Mouse (Mus musculus) c-Kit-negative CD71-positive TER-119-positive erythroid progenitor cells, embryonic 14.5 days (primary cell): Measurements from ENCODE around the gene Mink1.
"Not testable (repeated sequence)": the region's sequence is repeated elsewhere in the genome, so short reads cannot be mapped to it uniquely, and the experiment has no call there.

ENCODE experiments used
- DNase-seq: peaks from one replicate; pipeline ENCODE4 v3.0.0-alpha.2; 2013; ENCODE audit warnings: low read depth, low spot score

Mink1 gene

GRCm38 (mm10) chr11:70557545-70557944 is 5.1 kb upstream of the Mink1 start:
- DNase-seq: no peak

- DNase-seq: no peak
These were observed 769 bp upstream of the Mink1 start for GRCm38 (mm10) chr11:70561937-70562286.

- no peak for DNase-seq
These were observed 351 bp downstream of the Mink1 start for GRCm38 (mm10) chr11:70562995-70563469.

GRCm38 (mm10) chr11:70563470-70564275 is 992 bp downstream of the Mink1 start:
- no peak for DNase-seq

- no peak for DNase-seq
These were observed 1.7 kb downstream of the Mink1 start for GRCm38 (mm10) chr11:70564276-70564873.

- DNase-seq: no peak
These were observed 3.9 kb downstream of the Mink1 start for GRCm38 (mm10) chr11:70566586-70566985.

GRCm38 (mm10) chr11:70570614-70571013 is 7.9 kb downstream of the Mink1 start:
- DNase-seq: not testable (repeated sequence)

GRCm38 (mm10) chr11:70571641-70572040 is 9.0 kb downstream of the Mink1 start:
- DNase-seq: no peak

- no peak for DNase-seq
These were observed 9.7 kb downstream of the Mink1 start for GRCm38 (mm10) chr11:70572348-70572902.

- no peak for DNase-seq
These were observed 11.2 kb downstream of the Mink1 start for GRCm38 (mm10) chr11:70573872-70574271.

GRCm38 (mm10) chr11:70577201-70577600 is 14.5 kb downstream of the Mink1 start:
- DNase-seq: no peak

- DNase-seq: no peak
These were observed 16.3 kb downstream of the Mink1 start for GRCm38 (mm10) chr11:70578962-70579361.

GRCm38 (mm10) chr11:70579710-70580357 is 17.2 kb downstream of the Mink1 start:
- DNase-seq: no peak

- no peak for DNase-seq
These were observed 17.7 kb downstream of the Mink1 start for GRCm38 (mm10) chr11:70580358-70580720.

GRCm38 (mm10) chr11:70580921-70581320 is 18.2 kb downstream of the Mink1 start:
- DNase-seq: no peak

- DNase-seq: no peak
These were observed 19.5 kb downstream of the Mink1 start for GRCm38 (mm10) chr11:70582196-70582595.

GRCm38 (mm10) chr11:70583022-70583714 is 20.5 kb downstream of the Mink1 start:
- no peak for DNase-seq

- DNase-seq: no peak
These were observed 21.1 kb downstream of the Mink1 start for GRCm38 (mm10) chr11:70583775-70584174.

- no peak for DNase-seq
These were observed 22.8 kb downstream of the Mink1 start for GRCm38 (mm10) chr11:70585457-70585856.

GRCm38 (mm10) chr11:70586261-70586660 is 23.6 kb downstream of the Mink1 start:
- DNase-seq: no peak

GRCm38 (mm10) chr11:70586954-70587353 is 24.3 kb downstream of the Mink1 start:
- DNase-seq: no peak

- no peak for DNase-seq
These were observed 29.1 kb downstream of the Mink1 start for GRCm38 (mm10) chr11:70591733-70592132.
